Mouse (Mus musculus) cerebellum, postnatal 10 days (tissue): ENCODE measurements around the gene Rcl1.

Source experiments
- DNase-seq, 2 experiments: peaks; one replicate each; pipeline ENCODE4 v3.0.0; 2021; ENCODE audit warnings: mixed read lengths in 2 of 2

Rcl1 gene

DNA sequence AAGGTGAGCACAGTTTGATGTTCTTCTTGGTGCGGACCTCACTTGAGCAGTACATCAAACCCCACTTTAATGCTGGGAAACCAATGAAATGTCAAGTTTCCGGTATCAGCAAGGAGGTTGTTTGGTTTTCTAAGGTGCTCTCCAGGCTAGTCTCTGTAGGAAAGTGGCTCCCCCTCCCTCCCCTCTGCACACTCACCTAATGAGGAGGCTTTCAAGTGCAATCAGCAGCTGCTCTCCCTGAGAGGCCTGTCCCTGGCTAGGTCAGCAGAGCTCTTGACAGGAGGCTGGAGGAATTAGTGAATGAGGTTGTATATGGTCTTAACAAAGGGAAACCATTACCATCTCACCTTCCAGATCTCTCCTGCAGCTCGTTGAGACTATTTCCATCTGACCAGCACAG is 54.4 kb downstream of the Rcl1 start:
- no peak for DNase-seq

DNA sequence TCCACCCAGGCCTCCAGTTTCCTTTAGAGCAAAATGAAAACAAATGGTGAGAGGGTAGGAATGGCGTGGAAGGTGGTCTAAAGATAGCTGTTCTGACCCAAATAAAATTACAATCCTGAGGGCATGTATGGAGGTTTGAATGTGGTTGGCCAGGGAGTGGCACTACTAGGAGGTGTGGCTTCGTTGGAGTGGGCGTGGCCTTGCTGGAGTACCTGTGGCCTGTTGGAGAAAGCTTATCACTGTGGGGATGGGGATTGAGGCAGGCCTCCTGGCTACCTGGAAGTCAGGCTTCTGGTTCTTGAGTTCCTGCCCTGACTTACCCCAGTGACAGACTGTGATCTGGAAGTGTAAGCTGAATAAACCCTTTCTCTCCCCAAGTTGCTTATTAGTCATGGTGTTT is 55.2 kb downstream of the Rcl1 start:
- no peak for DNase-seq

DNA sequence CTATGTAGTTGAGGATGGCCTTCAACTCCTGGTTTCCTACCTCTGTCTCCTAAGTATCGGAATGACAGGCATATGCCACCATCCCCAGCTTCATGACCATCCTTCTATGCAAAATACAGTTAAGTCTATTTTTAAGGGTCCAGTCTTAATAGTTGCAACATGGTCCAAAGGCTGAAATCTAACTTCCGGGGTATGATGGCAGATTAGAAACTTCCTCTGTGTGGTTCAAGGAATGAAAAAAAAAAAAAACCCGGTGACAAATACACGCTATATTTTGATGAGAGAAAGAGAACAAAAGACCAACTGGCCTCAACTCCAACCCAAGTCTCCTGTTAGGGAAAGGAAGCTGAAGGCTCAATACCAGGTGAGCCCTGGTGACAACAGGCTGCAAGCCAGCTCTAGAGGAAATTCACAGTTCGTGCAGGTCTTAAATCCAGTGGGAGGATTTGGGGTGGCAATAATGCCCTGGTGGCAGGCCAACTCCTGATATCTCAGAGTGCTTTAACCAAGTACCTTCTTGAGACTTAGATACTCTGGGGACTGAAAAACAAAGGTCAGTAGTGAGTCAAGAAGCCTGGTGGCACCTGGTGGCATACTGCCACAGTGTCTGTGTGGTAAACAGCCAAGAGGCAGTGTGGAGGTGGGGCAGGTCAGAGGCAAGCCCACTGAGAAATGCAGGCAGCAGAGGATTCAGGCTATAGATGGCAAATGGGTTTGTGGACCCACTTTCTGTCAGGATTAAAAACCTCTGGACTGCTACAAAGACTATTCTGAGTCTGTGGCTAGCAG is 56.7 kb downstream of the Rcl1 start:
- DNase-seq = no peak

DNA sequence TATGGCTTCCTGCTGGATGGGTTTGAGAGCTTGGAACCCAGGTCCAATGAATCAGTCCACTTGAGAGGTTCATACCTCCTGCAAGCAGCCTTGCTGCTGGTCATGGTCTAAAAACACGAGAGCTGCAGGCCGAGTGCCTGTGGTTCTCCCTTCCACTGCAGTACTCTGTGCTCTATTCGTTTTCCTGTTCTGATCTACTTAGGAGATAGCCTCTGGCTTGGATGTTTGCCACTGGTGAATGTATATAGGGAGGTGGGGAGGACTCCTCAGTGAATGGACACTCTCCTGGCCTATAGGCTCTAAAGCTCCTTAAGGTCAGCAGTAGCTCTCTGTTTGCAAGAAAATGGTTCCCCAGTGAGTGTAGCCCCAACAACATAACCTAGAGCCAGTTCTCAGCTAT is 57.3 kb downstream of the Rcl1 start:
- DNase-seq = no peak

DNA sequence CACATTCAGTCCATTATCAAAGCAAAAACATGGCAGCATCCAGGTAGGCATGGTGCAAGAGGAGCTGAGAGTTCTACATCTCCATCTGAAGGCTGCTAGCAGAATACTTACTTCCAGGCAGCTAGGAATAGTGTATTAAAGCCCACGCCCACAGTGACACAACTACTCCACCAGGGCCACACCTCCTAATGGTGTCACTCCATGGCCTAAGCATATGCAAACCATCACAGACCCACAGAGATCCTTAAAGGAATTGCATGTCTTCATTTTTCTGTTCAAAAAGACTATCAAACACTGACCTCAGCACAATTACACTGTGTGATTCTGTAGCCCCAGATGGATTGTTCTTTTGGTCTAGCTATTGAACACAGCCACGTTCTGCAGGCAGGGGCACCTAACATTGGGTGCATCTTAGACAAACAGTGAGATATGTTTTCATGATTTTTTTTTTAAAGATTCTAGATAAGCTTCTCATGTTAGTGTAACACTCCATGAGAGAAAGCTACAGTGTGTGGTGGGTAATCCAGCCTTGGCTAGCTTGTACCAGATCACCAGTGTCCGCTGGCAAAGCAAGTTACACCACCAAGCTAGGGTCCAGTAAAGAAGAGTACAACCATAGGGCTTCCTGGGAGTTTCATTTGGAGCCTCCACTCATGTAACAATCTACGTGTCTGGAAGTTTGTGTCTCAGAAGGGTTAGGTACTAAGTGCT is 62.8 kb downstream of the Rcl1 start:
- no peak for DNase-seq

DNA sequence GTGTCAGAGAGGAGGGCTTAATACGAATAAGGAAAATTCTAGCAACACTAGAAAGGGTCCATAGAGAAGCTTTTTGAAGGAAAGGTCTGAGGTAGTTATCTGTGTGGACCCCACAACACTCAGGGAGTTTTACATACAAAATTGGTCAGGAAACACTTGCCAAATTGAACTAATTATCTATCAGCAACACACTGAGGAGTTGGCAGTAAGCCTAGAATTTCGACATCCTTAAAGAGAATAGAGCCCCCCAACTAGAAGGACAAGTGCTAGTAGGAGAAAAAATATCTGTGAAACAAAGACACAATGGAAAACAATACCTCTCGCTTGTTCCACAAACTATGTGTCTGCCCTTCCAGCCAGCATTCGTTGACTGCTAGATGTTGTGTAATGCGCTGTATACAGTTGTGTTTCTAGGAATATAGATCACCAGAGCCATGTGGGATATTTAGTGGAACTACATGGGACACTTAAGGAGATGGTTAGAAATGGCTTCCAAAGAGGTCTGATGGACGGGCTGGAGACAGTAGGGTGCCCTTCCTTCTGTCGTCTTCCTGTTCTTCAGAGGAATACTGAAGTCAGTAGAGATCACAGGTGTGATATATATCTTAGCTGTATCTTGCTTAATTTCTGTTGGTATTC is 63.5 kb downstream of the Rcl1 start:
- DNase-seq = no peak

DNA sequence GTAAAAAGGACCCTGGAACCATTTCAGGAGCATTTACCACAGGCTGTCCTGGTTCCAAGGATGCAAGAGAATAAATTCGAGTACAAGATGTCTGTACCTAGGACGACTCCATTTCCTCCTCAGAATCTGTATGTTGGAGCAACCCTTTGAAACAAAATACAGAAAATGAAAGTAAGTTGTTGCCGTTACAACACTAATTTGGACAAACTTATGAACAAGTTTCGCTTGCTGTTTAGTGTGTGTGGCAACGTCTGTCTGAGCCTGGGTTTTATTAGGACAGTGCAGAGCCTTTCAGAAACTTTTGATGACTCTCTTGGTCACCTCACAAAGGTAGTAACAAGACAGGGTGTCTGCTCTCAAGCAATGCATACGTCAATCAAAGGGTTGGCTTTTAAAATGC is 66.8 kb downstream of the Rcl1 start:
- no peak for DNase-seq

DNA sequence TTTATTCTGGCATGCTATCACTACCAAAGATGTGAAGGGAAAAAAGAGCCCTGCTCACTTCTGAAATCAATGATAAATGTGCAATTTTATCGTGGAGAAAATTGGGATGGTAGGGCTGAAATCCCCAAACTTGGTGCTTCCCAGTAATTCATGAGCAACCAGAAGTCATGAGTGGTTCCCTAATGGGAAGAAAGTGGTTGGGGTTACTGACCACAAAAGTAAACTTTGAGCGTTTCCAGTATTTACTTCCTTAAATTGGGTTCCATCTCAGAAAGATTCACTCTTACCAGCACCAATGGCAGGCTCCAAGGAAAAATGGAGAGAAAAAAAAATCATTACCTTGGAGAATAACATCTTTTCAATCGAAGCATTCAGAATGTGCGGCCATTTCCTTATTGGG is 79.2 kb downstream of the Rcl1 start:
- no peak for DNase-seq

DNA sequence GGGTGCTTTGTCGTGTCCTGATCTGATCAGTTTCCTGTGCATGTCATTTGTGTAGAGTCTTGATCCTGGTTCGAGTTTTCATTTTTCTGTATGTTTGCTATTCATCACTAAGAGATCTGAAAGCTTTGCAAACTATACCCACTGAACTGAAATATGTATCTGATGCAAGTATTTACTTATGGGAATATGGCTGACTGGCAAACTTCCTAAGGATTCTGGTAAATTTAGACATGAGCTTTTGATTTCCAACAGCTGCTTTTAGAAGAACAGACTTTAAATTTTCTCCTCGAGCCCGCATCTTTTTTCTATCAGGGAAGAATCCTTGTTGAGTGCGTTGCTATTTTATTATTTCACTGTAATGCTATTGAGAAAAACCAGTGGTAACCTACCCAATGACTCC is 81.0 kb downstream of the Rcl1 start:
- DNase-seq = no peak

DNA sequence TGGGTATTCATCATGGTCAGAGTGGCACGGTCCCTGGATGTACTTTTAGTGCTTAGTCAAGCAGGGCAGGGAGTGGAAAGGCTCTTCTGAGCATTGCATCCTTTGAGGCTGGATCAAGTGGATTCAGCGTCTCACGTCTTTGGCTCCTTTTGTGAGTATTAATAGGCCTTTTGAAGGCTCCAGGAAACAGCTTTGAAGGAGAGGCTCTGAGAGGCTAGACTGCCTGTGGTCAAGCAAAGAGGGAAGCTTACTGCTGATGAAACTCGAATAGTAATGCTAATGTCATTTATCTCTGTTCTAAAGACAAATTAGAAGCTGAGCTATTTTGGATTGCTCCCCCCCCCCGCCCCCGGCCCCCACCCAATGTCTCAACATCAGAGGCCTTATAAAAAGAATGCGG is 83.9 kb downstream of the Rcl1 start:
- DNase-seq = no peak

DNA sequence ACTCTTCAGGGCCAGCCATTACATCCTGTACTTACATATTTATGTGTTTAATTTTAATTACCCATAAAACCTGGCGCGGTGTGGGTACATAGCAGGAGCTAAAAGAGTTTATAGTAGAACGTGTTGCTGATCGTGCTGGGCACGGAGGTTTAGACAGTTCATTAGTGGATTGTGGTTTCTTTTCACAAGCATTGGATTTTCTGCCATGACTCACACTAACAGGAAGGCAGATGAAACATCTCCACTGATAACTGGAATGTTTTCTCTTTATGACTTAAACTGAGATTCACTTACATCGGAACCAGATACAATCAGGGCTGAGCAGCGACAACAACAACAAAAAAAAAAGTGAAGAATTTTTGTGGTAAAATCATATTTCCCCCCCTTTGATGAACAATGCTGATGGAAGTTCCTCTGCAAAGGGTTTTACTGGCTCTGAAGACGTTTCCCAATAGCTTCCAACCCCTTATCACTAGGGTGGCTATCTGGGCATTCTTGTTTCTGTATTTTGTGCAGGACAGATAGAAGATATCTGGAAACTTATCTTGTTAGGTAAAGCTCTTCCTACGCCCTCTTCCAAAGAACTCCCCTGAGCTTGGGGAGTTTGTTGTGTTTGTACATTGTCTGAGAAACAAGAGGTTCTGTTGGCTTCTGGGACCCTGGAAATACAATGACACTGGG is 84.5 kb downstream of the Rcl1 start:
- DNase-seq = no peak

DNA sequence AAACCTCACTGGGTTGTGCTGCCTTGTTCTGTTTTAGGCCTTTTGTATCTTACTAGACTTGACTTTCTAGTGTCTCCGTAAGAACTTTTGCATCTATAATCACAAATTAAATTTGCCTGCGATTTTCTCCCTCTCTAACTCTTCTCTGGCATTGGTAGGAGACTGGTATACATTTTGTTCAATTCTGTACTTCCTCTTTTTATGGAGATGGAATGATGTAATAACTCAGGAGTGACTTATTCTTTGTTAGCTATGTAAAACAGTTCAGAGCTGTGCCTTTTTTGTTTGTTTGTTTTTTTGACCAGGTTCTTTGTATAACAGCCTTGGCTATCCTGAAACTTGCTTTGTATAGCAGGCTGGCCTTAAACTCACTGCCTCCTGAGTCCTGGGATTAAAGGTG is 87.7 kb downstream of the Rcl1 start:
- DNase-seq = no peak
